Mouse (Mus musculus) kidney, postnatal 0 days (tissue): ENCODE measurements around the gene Crabp2. TPM values are rescaled to one million over a fixed set of nuclear protein-coding genes. Genes with fewer than 3 reads are reported as not detected.
A peak's percentile ranks its signal among the peaks of the same experiment; 100 is the strongest.

ENCODE experiments used
- ATAC-seq: fragments of 200-750 bp; cut with Nextera tagmentation; replicated peaks from 2 replicates; pipeline ENCODE4 v1.8.0; 2017; ENCODE audit warnings: low read depth, moderate number of reproducible peaks, moderate TSS enrichment, moderate library complexity; ENCODE audit not compliant: low FRiP score
- DNase-seq: peaks from one replicate; pipeline ENCODE4 v3.0.0-alpha.2; 2016; ENCODE audit warnings: low spot score
- H3K27ac ChIP-seq: fragments of 300-500 bp; sonication (generic); 2 replicates; pipeline ENCODE4 v1.5.1; 2014; ENCODE audit warnings: mild to moderate bottlenecking
- H3K27me3 ChIP-seq: fragments of 300-500 bp; sonication (generic); 2 replicates; pipeline ENCODE4 v1.6.1; 2014; ENCODE audit warnings: low read length, mixed read lengths; ENCODE audit not compliant: insufficient read depth
- H3K36me3 ChIP-seq: fragments of 300-500 bp; sonication (generic); 2 replicates; pipeline ENCODE4 v1.6.1; 2014; ENCODE audit warnings: low read length, mixed read lengths; ENCODE audit not compliant: insufficient read depth
- H3K4me1 ChIP-seq: fragments of 300-500 bp; sonication (generic); replicated peaks from 2 replicates; pipeline ENCODE4 v1.6.1; 2014; ENCODE audit warnings: antibody characterized with exemption, low read length, mixed read lengths; ENCODE audit not compliant: insufficient read depth
- H3K4me2 ChIP-seq: fragments of 300-500 bp; sonication (generic); 2 replicates; pipeline ENCODE4 v1.6.1; 2014; ENCODE audit warnings: mild to moderate bottlenecking, low read length, moderate library complexity, mixed read lengths
- H3K4me3 ChIP-seq: fragments of 300-500 bp; sonication (generic); replicated peaks from 2 replicates; pipeline ENCODE4 v1.5.1; 2014; ENCODE audit warnings: low read depth, low read length
- H3K9ac ChIP-seq: fragments of 300-500 bp; sonication (generic); 2 replicates; pipeline ENCODE4 v1.6.1; 2014; ENCODE audit warnings: low read depth, low read length
- H3K9me3 ChIP-seq: fragments of 300-500 bp; sonication (generic); replicated peaks from 2 replicates; pipeline ENCODE4 v1.6.1; 2016; ENCODE audit warnings: low read length, inconsistent platforms, mixed read lengths
- CTCF ChIP-seq: IDR thresholded peaks from 2 replicates; pipeline ENCODE4 v1.5.1; 2016; ENCODE audit warnings: antibody characterized with exemption, low read depth, mild to moderate bottlenecking, moderate library complexity
- WGBS: fragments of 180-500 bp; shearing (Covaris S2); extraction: QIAGEN DNeasy Blood & Tissue Kit; methylation state at CpG from one replicate; pipeline ENCODE4 v1.1.7; 2014; 5-methylcytosine and 5-hydroxymethylcytosine counted together
- polyA plus RNA-seq: library from polyadenylated mRNA; unstranded; fragments of >200 nt; fragmentation: Nextera tagmentation; extraction: Ambion mirVana; gene quantifications from 2 replicates; pipeline ENCODE4 v1.2.1, GENCODE M21; 2015

The Crabp2 gene
- polyA plus RNA-seq, 1 experiment from 2014 or later: 20.9 TPM

DNA sequence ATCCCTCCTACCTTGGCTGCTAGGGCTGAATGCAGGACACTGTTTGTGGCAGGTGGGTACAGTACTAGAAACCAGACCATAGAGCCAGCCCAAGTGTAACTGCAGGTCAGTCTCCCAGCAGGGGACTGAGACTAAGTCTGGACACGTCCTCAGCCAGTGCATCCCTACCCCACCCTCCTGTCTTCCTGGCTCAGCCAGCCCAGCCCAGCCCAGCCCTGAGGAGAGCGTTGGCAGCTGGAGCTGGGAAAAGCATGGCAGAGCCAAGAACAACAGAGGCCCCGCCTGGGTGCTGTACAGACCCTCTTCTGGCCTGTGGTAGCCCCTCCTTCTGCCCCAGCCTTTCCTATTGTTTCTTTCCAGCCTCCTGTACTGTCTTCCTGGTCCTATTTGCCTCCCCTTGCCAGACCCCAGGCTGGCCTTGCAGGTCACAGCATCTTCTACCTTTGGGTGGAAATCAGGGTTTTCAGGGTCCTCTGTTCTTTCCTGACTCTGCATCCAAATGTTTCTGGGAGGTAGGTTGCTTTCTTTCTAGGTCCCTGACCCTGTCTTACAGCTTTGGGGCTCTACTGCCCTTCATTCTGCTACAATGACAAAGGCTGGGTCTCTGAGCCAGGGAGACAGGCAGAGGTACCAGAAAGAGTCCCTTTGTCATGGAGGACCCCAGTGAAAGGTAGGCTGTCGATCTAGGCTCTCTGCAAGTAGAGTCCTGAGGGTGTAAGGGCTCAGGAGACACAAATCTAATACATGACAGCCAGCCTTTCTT is 3.4 kb upstream of the Crabp2 start:
- DNase-seq (no peak), ATAC-seq (no peak; the same call in 1 of the 2 replicates)
- no peaks in the 10 kb centered on the region for H3K9me3 ChIP-seq
- H3K27ac ChIP-seq: no peak overlapping the region
- no peak overlapping the region for H3K4me3 ChIP-seq
- no peak overlapping the region for H3K4me2 ChIP-seq
- H3K9ac ChIP-seq: no peak overlapping the region
- WGBS: 17% methylated on average over 4 of the region's 4 CpGs
- no peaks in the 10 kb centered on the region for H3K27me3 ChIP-seq
- TF ChIP-seq CTCF: no peak
- H3K36me3 ChIP-seq: peaks cover 21% of the 10 kb centered on the region
- H3K4me1 ChIP-seq: peaks cover 25% of the 10 kb centered on the region

DNA sequence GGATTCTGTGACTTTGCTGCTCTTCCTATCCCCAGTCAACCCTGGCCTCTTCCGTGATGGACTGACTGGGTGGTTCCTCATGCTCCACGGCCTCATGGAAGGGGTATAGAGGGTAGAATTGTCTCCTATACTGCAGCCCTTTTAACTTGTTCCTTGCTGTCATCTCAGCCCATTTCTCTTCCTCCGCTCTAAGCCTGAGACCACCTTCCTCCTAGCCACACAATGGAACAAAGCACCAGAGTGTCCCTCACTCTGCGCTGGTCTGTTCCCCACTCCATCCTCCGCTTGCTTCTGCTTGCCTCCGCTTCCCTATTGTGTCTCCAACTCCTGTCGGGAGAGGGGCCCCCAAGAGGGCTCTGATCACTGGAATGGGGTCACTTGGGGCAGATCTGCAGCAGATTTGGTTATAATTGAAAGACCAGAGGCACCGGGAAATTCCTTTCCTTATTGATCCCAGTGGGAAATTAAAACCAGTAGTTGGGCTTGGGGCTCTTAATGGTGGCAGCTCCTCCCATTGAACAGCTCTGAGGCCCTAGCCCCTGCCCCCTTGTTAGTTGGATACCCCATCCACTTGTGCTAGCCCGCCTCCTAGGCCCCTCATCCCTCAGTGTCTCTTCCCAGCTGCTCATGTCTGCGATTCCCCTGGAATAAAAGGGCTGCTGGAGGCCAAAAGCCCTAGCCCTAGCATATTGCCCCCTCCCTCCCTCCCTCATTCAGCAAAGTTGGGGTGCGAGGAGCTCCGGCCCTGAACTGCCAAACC is 2.5 kb upstream of the Crabp2 start:
- Histone ChIP-seq H3K4me1 (peaks cover 25% of the 10 kb centered on the region), H3K4me2 (no peak overlapping the region), H3K9me3 (no peaks in the 10 kb centered on the region), H3K4me3 (no peak overlapping the region), H3K27ac (no peak overlapping the region), H3K36me3 (peaks cover 13% of the 10 kb centered on the region), H3K9ac (no peak overlapping the region), H3K27me3 (no peaks in the 10 kb centered on the region)
- no peak for TF ChIP-seq CTCF
- ATAC-seq: no peak
- no peak for DNase-seq
- WGBS: 44% methylated on average over 12 of the region's 12 CpGs

DNA sequence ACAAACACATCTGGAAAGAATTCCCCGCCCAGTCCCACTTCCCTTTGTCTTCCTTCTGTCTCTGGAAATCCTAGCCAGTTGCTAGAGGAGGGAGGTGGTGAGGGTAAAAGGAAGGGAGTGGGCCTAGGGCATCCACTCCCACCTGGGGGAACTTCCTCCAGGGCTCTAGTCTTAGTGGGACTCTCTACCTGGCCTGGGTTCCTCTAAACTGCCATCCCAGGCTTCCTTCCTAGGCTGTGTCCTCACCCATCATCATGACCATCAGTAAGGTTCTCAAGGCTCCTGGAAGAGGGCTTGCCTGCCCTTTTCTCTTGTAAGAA is 2.0 kb upstream of the Crabp2 start:
- Histone ChIP-seq H3K9me3 (no peaks in the 10 kb centered on the region), H3K4me2 (no peak overlapping the region), H3K4me1 (peaks cover 25% of the 10 kb centered on the region), H3K36me3 (peaks cover 8% of the 10 kb centered on the region), H3K27ac (no peak overlapping the region), H3K9ac (no peak overlapping the region), H3K4me3 (no peak overlapping the region), H3K27me3 (no peaks in the 10 kb centered on the region)
- DNase-seq (no peak), ATAC-seq (no peak)
- TF ChIP-seq CTCF: no peak
- WGBS: 50% methylated on average over 1 of the region's 1 CpGs

DNA sequence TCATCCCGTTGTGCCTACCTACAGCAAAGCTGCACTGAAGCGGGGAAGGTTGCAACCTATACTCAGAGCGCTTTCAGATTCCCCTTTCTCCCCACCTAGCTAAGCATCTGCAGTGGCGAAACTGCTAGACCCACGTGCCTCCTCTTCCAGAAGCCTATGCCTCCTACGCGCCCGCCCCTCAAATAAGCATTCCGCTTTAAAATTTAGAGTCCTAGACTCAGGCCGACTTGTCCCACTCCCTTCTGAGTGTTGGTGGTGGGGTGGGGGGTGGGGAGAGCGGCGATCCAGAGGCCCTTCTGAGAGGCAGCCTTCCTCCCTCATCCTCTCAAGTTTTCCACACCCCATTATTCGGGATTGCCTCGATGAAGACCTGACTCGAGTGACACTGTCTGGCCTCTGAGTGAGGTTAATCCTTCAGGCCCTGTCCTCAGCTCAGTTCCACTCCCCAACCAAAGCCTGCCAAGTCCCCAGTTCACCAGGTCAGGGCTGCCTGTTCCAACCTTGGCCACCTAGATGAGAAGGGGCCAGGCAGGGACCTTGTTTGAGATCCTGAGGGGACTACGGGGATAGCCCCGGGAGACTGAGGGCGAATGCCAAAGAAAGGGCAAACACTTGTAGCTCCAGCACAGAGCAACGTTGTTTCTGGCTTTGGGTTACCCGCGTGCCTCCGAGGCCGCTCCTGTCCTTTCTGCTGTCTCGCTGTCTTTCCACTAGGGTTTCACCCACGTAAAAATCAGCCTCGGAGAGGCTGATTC is 1.2 kb upstream of the Crabp2 start:
- ATAC-seq (no peak), DNase-seq (peak; percentile 72)
- Histone ChIP-seq H3K4me2 (peak overlapping the region; percentile 64), H3K27me3 (no peaks in the 10 kb centered on the region), H3K36me3 (peaks cover 5% of the 10 kb centered on the region), H3K27ac (no peak overlapping the region), H3K9ac (0 out of 2 replicates have a peak overlapping the region, but pooled peaks have one; percentile 18), H3K9me3 (no peaks in the 10 kb centered on the region), H3K4me1 (peaks cover 32% of the 10 kb centered on the region), H3K4me3 (peak overlapping the region; percentile 16)
- 4% methylated on average over 26 of the region's 26 CpGs for WGBS
- TF ChIP-seq CTCF: no peak

DNA sequence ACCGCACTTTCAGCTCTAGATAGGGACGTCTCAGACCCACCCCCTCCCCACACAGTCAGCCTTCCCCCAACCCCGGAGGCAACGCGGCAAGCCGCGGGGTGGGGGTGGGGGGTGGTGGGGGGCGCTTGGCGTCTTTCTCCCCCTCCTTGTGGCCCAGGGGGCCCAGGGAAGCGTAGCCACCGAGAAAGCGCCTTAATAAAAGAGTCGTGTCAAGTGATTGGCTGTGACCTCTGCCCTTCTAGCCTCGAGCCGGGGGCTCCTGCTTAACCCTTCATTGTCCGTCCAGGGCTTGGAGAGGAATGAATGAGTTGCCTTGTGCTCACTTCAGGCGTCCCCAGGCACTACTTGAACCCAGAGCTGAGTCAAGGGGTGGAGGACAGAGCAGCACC is 661 bp upstream of the Crabp2 start:
- Histone ChIP-seq H3K9ac (0 out of 2 replicates have a peak overlapping the region, but pooled peaks have one; percentile 18), H3K27ac (no peak overlapping the region), H3K4me3 (peak overlapping the region; percentile 16), H3K4me2 (peak overlapping the region; percentile 64), H3K9me3 (no peaks in the 10 kb centered on the region), H3K27me3 (no peaks in the 10 kb centered on the region), H3K36me3 (no peaks in the 10 kb centered on the region), H3K4me1 (peaks cover 32% of the 10 kb centered on the region)
- TF ChIP-seq CTCF: no peak
- no peak for ATAC-seq
- WGBS: under 1% methylated on average over 14 of the region's 17 CpGs
- DNase-seq: no peak

DNA sequence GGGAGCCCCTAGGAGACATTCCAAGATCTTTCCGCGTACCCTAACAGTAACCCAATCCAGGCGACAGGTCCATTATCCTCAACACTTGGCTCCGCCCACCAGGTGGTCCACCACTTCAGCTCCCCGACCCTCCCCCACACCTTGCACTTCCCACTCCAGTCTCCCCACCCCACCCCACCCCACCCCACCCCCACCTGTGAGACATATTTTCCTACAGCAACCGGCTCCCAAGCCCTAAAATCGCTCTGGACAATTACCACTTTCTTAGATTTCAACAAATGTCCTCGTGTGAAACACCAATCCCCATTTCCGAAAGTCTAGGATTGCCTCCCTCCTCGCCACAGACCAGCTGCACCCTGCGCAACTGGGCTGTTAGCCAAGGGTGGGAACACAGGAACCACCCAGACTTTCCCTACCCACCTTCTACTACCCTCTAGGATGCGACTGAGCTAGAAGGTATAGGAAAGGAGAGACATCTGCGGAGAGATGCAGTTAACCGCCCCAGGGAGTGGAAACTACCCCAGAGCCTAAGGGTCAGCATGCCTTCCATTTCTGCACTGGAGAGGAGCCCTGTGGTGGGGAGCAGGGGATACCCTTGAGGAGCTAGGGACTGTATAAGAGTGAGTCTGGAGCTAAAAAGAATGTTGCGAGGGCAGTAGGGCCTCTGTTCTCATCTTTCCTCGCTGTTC is 944 bp downstream of the Crabp2 start:
- Histone ChIP-seq H3K36me3 (no peaks in the 10 kb centered on the region), H3K4me3 (peak overlapping the region; percentile 16; the same call in 1 of the 2 replicates), H3K4me1 (peaks cover 32% of the 10 kb centered on the region), H3K4me2 (peak overlapping the region; percentile 64), H3K9me3 (no peaks in the 10 kb centered on the region), H3K9ac (no peak overlapping the region), H3K27me3 (no peaks in the 10 kb centered on the region), H3K27ac (no peak overlapping the region)
- DNase-seq: no peak
- no peak for TF ChIP-seq CTCF
- WGBS: 17% methylated on average over 16 of the region's 16 CpGs
- ATAC-seq: no peak
